Mouse (Mus musculus) left cerebral cortex, postnatal 10 days (tissue): ENCODE measurements at regions not wholly inside any gene's neighbourhood (a gene's known extent, or its start where the extent isn't known, plus 50 kb on each side); places are given as distances from the start of the nearest gene placed in this dataset.
A peak's percentile ranks its signal among the peaks of the same experiment; 100 is the strongest.
"Not testable (repeated sequence)": the region's sequence is repeated elsewhere in the genome, so short reads cannot be mapped to it uniquely, and the experiment has no call there.

Source experiments
- DNase-seq, 2 experiments: peaks; one replicate each; pipeline ENCODE4 v3.0.0; 2021 to 2022; ENCODE audit warnings: low spot score in 2 of 2, mixed read lengths in 1 of 2; ENCODE audit errors: extremely low spot score in 1 of 2
- intact Hi-C: fragments of 180-260 bp; cut with DNase I; formaldehyde crosslinking; loops from one replicate; pipeline ENCODE4 v1.15.1; 2025

- intact Hi-C loops = no loop called here
- no peak for DNase-seq
These were observed 103.1 kb downstream of the Cenpf start for GRCm38 (mm10) chr1:189584831-189585230.

DNA sequence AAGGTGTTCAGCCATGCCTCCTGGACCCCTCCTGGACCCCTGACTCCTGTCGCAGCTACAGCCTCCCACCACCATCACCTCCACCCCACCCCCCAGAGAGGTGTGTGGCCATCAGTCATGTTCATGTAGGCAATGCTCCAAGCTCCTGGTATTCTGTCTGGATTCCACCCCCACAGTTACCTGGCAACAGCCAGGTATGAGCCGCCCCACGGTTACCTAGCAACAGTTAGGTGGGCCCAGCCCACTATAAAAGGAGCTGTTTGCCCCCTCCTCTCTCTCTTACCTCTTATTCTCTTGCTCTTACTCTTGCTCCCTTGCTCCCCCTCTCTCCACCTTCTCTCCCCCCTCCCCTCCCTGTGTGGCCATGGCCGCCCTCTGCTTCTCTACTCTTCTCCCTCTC is 106.5 kb downstream of the Cenpf start:
- intact Hi-C loops = no loop called here
- no peak for DNase-seq

GRCm38 (mm10) chr1:189579358-189579757 is 108.5 kb downstream of the Cenpf start:
- DNase-seq = peak; percentile 46 to 55
- intact Hi-C loops = loop anchor here (5.0 kb wide), 1 partner anchor 552 kb away; no protein-coding TSS in a partner anchor

DNA sequence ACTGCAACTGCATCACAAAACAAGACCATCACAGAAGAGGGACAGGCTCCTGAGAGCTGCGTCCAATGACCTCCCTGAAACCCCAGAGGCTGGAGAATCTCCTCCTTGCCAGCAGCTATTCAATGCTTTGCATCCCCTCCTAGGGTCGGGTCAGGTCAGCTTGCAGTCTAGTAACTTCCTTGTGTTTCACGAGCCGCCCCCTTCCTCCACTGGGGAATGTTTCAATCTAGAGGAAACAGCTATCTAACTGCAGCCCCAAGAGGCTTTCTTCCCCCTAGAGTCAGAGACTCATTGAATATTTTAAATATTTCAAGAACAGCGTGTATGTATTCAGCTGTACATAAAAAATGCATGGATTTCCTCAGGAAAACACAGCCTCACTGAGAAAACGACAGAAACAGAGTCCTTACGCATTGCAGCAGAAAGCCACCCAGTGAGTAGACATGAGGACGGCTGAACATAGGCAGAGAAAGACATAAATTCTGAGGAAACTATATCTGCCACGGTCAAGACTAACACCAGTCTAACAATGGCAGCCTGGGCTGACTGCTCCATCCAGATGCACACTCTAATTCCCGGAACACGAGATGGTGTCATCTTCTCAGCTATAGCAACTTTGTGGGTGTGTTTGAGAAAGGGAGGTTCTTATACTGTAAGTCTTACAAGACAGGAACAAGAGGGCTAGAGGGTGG is 111.4 kb downstream of the Cenpf start:
- peak in 1 of 2 experiments; percentile 48 for DNase-seq

GRCm38 (mm10) chr1:189575525-189576240 is 112.2 kb downstream of the Cenpf start:
- DNase-seq = no peak
- intact Hi-C loops = loop anchor here (5.0 kb wide), 1 partner anchor 548 kb away; no protein-coding TSS in a partner anchor

More for the DNA sequence above, 111.4 kb downstream of the Cenpf start:
- intact Hi-C loops = loop anchor here (5.0 kb wide), 1 partner anchor 549 kb away; no protein-coding TSS in a partner anchor

DNA sequence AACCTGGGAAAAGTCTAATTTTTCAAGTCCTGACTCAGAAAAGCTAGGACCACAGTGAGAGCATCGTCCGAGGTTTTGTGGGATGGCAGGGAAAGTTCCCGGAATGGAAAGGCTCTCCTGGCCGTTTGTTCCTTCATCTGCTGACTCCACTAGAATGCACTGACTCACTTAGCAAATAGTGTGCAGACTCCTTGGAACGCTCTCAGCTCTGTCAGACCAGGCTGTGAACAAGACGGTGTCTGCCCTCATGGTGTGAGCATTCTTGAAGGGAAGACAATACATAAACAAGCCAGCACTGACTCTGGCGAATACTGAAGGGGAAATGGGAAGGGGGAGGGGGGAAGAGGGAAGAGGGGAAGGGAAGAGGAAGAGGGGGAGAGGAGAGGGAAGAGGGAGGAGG is 121.4 kb downstream of the Cenpf start:
- intact Hi-C loops = no loop called here
- DNase-seq = no peak

- intact Hi-C loops = no loop called here
These were observed 126.1 kb downstream of the Cenpf start for GRCm38 (mm10) chr1:189561831-189562230.

DNA sequence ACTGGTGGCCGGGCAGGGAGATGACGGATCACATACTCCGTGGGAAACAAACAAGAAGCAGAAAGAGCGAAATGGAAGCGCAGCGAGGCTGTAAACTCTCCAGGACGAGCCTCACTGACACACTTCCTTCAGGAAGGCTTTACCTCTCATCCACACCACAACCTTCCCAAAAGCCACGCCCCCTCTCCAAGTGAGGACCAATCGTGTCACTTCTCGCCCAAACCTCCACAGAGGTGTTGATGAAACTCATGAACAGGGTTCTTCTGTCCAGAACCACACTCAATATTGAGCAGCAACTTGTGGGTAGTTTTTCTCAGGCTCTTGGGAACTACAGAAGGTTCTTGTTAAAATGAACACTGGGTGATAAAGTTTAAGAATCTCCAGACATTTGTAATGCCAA is 127.3 kb downstream of the Cenpf start:
- DNase-seq = no peak
- intact Hi-C loops = no loop called here

More at GRCm38 (mm10) chr1:189561831-189562230, 126.1 kb downstream of the Cenpf start:
- DNase-seq = no peak

- intact Hi-C loops = no loop called here
These were observed 137.0 kb downstream of the Cenpf start for GRCm38 (mm10) chr1:189550851-189551250.

DNA sequence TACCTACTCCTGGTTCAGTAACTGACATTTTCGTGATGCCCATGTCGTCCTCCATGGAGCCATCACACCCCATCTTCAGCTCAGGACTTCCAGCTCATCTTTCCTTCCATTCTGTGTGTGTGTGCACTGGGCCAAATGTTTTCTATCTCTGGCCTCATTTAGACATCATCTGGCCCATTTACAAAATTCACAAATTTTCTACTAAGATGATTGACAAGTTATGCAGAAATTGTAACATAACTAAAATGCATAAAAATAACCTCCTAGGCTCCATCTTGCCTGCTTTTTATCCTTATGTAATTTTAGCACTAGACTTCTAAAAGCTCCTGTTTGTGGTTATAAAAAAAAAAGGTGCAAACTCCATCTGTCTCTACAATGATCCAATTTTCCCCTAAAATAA is 130.8 kb upstream of the Kcnk2 start:
- DNase-seq = no peak
- intact Hi-C loops = no loop called here

More at GRCm38 (mm10) chr1:189550851-189551250, 137.0 kb downstream of the Cenpf start:
- DNase-seq = no peak

- no peak for DNase-seq
- intact Hi-C loops = no loop called here
These were observed 124.3 kb upstream of the Kcnk2 start for GRCm38 (mm10) chr1:189526329-189526728.

DNA sequence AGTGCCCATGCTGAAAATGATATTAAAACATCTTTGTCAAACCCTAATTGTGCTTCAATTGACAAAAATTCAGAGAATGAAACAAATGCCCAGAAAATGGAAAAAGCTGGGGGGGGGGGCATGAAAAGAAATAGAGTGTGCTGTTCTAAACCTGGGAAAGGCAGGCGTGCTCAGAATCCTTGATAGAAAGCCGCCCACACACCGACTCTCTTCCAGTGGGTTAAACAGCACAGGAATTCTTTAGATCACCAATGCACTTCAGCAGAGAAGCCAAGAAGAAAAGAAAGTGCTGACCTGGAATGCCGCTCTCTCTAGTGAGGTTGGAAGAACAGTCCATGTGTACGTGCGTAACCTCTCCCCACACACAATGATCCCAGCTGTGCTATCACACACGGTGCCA is 113.4 kb upstream of the Kcnk2 start:
- intact Hi-C loops = no loop called here
- DNase-seq = no peak

GRCm38 (mm10) chr1:189513358-189513757 is 111.3 kb upstream of the Kcnk2 start:
- DNase-seq = no peak
- intact Hi-C loops = no loop called here

GRCm38 (mm10) chr1:189507301-189507700 is 105.2 kb upstream of the Kcnk2 start:
- DNase-seq, intact Hi-C loops: not testable (repeated sequence)

- intact Hi-C loops = no loop called here
These were observed 97.6 kb upstream of the Kcnk2 start for GRCm38 (mm10) chr1:189499703-189500102.

DNA sequence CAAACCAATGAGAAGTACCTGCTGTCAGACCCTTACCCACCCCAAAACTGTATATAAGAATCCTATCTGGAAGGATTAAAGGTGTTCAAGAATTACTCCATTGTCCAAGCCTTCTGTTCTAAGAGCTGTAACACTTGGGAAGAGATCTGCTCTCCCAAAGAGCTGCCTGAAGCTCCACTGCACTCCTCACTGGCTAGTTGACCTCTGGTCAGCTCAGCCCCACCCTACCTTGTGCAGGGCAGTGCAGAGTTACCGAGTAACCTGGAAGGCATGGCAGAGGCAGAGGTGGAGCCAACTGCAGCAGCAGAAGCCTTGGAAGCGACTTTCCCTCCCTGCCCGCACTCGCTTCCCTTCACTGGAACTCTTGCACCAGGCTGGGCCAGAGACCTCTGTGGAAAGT is 97.1 kb upstream of the Kcnk2 start:
- intact Hi-C loops = no loop called here
- no peak for DNase-seq

More at GRCm38 (mm10) chr1:189499703-189500102, 97.6 kb upstream of the Kcnk2 start:
- DNase-seq = no peak

GRCm38 (mm10) chr1:189497031-189497430 is 95.0 kb upstream of the Kcnk2 start:
- intact Hi-C loops = no loop called here
- DNase-seq = no peak

DNA sequence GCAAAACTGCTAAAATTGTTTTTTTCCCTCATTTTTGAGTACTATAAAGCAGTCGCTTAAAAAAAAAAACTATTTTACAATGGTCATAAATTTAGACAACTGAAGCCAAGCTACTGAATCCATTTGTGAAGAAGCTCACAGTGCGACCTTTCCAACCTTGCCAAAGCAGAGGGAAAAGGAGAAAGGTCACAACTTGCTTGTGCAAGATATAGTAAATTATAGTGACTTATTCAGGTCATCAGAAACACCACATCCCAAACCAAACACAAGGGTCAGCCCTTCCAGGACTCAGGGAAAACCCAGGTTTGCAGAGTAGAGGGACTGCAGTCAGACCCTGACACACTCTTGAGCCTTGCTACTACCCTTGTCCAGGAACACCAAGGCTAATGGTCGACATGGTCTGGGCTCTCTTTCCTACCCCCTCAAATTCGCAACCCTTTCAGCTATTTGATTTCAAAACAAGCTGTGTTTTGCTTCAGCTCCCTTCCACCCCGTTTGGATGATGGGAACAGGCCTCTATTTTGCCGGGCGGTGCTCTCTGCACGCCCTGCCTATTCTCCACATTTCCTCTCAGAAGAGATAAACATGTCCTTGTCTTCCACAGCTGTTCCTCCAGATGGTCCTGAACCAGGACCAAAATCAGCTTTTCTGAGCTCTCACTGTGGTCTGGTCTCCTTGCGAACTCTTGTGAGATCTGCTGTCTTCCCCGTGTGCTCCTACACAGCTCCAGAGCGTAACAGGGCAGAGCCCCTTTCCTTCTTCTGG is 93.5 kb upstream of the Kcnk2 start:
- DNase-seq = peak; percentile 34 to 43
- intact Hi-C loops = no loop called here

- intact Hi-C loops = no loop called here
- DNase-seq = peak in 1 of 2 experiments; percentile 40
These were observed 92.8 kb upstream of the Kcnk2 start for GRCm38 (mm10) chr1:189494896-189495295.
